Mouse (Mus musculus): ENCODE data around the gene Gm43517. TPM values are rescaled to one million over a fixed set of nuclear protein-coding genes. Genes with fewer than 3 reads are reported as not detected.
A peak's percentile ranks its signal among the peaks of the same experiment; 100 is the strongest.

Gene Gm43517
- not detected for total RNA-seq (2021)
- long read RNA-seq, experiment 1 = 0 reads
- long read RNA-seq, experiment 2 = 0 reads

DNA sequence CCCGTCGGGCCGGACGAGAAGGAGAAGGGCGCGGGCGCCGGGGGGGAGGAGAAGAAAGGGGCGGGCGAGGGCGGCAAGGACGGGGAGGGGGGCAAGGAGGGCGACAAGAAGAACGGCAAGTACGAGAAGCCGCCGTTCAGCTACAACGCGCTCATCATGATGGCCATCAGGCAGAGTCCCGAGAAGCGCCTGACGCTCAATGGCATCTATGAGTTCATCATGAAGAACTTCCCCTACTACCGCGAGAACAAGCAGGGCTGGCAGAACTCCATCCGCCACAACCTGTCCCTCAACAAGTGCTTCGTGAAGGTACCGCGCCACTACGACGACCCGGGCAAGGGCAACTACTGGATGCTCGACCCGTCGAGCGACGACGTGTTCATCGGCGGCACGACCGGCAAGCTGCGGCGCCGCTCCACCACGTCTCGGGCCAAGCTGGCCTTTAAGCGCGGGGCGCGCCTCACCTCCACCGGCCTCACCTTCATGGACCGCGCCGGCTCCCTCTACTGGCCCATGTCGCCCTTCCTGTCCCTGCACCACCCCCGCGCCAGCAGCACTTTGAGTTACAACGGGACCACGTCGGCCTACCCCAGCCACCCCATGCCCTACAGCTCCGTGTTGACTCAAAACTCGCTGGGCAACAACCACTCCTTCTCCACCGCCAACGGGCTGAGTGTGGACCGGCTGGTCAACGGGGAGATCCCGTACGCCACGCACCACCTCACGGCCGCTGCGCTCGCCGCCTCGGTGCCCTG is at the start of gene Gm43517:
Gene Gm43517 (plus strand): TSS at position 299 of the 755 bp plus-strand sequence.
- no peak for TF ChIP-seq CTCF (IDR thresholded peaks at IDR 0.05)
- DNase-seq = no peak
- Histone ChIP-seq H3K4me3 (peak within 1 kb of the TSS; percentile 63), H3K27ac (no peak within 1 kb of the TSS)
- intact Hi-C loops (cut with DNase I) = no loop called here

DNA sequence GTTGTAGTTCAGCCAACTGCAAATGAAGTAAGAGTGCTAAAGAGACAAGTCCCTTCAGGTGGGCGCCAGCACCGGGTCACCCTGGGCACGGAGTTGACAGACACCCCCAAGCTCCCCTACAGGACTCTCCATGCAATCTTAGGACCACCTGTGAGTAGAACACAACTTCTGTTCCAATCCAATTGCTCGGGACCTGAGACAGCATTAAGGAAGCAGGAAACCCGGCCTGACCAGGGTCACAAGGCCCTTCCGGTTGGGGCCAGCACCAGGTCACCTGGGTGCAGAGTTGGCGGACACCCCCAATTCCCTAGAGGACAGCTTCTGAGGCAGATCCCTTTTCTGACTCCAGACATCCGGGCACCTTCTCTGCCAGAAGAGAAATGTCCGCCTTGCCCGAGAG is 35.3 kb upstream of the Gm43517 start:
- no peak for DNase-seq
- intact Hi-C loops (cut with DNase I) = no loop called here
- no peak overlapping the region for H3K27ac ChIP-seq

DNA sequence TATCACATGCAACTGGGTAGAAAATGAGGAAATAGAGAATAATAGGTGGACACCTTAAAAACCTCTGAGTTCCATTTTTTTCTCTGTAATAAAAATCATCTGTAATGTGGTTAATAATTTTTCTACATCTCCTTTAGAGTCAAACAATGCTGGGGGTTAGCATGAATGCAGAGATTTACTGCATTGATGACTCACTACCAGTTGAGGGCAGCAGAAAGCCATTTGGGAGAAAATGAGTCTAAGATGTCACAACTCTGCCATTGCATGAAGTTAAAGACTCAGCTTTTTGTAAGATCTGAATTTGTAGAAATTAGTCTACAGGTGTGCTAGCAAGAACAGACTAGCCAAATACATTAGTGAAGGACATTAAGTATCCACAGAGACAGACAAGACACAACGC is 16.0 kb upstream of the Gm43517 start:
- intact Hi-C loops (cut with DNase I) = no loop called here
- no peak for TF ChIP-seq CTCF (IDR thresholded peaks at IDR 0.05)
- no peak overlapping the region for H3K27ac ChIP-seq
- no peak for DNase-seq
- no peak overlapping the region for H3K4me3 ChIP-seq

More for the DNA sequence above, 35.3 kb upstream of the Gm43517 start:
- H3K4me3 ChIP-seq = no peak overlapping the region
- TF ChIP-seq CTCF (IDR thresholded peaks at IDR 0.05) = no peak

DNA sequence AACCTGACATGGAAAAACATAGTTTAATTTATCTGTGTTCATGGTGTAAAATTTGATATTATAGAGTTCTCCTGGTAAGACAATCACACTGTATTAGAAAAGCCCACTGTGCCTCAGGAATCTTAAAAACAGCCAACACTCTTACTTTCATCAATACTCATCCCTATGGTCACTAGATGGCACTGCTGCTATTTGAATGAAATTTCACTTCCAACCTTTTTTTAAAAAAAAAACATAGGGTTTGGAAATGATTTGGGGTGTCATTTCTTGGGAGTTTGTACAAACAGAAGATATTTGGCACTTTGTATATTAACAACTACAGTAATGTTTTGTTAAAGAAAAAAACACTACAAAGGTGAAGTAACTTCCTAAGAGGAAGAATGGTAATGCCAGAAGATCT is 12.8 kb upstream of the Gm43517 start:
- no peak for DNase-seq
- no peak overlapping the region for H3K27ac ChIP-seq
- peak; percentile 21 for TF ChIP-seq CTCF (IDR thresholded peaks at IDR 0.05)
- intact Hi-C loops (cut with DNase I) = no loop called here
- H3K4me3 ChIP-seq = no peak overlapping the region

DNA sequence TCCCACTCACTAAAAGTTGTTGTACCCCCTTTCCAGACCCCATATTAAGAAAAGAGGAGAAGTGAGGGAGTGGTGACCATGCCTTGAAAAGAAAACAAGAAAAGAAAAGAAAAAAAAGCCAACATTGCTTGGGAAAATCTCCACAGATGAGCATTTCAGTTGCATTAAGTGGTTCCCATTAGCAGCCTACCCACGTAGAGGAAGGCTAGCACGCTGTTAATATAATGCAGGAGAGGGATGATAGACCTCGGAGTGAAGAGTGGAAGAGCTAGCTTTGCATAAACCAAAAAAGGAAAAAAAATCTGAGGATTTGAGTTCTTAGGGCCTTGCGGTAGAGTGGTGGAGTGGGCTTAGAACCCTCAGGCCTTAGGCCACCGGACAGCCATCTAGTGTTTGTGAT is 11.8 kb upstream of the Gm43517 start:
- H3K4me3 ChIP-seq = no peak overlapping the region
- intact Hi-C loops (cut with DNase I) = no loop called here
- DNase-seq = no peak
- TF ChIP-seq CTCF (IDR thresholded peaks at IDR 0.05) = no peak
- H3K27ac ChIP-seq = no peak overlapping the region

DNA sequence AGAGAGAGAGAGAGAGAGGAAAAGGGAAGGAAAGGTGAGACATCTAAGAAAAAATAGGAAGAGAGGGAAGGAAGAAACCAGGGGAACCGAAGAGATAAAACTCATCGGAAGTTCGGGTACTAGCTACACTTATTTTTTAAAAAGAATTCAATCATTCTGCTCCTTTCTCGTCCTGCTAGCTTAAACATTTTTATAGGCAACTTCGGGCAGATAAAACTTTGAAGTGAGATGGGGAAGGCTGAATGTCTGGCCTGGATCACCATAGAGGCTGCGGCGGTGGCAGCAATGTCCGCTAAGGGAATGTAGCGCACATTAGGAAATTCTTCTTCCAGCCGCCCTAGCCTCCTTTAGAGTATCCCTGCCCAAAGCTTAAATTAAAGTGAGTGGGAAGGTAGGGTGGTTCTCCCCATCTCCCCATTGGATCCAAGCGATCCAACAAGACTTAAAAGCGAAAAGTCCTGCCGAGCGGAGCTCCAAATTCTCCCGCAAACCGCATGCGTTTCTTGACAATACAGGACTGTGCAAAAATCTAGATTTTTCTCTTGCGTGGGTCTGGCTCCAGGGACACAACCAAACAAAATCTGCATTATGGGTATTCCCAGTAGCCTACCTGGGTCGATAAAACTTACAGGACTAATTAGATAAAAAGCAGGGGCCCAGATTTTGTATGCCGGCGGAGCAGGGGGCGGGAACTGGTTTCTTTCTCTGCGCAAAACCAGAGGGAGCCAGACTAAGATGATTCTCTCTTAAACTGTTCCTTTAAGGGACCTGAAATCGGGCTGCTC is 11.0 kb upstream of the Gm43517 start:
- Histone ChIP-seq H3K27ac (no peak overlapping the region), H3K4me3 (peak overlapping the region; percentile 54)
- no peak for DNase-seq
- TF ChIP-seq CTCF (IDR thresholded peaks at IDR 0.05) = no peak
- intact Hi-C loops (cut with DNase I) = no loop called here

DNA sequence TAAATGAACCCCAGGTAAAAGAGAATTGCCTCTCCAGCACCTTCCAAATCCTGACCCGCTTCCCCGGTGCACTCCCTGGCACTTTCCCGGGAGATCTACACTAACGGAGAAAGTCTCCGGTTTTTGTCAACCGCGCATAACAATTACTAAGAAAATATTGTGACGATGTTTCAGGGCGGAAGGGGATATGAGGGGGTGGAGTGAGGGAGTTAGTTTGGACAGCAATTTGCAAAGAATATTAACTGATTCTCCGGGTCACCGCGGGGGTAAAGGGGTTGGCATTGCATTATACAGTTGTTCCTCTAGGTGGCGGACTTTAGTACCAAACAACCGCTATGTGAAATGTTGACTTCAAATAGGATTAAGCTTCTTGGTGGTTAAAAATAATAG is 10.4 kb upstream of the Gm43517 start:
- TF ChIP-seq CTCF (IDR thresholded peaks at IDR 0.05) = peak; percentile 57
- Histone ChIP-seq H3K27ac (no peak overlapping the region), H3K4me3 (peak overlapping the region; percentile 54)
- DNase-seq = no peak
- intact Hi-C loops (cut with DNase I) = no loop called here

DNA sequence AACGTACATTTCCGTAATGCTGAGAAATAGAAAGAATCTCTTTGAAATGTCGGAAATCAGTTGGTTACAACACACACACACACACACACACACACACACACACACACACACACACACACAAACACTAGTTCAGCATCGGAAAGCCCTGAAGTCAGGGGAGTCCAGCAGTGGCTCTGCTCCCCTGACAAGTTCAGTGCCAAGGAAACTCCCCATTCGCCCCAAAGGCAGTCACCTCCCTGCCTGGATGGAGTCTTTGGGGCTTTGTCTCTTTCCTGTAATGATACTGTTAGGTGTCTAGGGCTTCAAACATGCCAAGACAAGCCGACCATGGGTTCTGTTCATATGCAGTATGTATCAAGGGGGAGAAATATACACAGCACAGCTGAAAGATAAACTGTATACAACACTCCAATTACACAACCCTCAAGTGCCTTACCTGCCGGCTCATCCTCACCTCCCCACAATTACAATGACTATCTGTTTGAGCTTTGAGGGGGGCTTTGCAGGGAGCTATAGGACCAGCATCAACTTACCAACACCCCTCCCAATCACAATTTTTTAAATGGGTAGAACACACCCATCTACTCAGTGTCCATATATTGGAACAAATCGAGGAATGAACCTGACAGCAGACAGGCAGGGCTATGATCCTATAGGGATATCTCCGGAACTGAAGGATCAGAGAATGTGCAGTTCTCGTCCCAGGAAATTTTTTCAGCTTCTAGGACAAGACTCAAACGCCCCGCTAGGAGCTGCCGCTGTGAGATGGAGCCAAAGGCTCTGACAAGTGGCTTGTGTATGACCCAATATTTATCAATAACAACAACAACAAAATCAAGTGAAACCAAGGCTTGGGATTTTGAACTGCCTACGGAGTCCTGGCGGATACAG is 9.3 kb upstream of the Gm43517 start:
- DNase-seq = no peak
- H3K27ac ChIP-seq = no peak overlapping the region
- no peak overlapping the region for H3K4me3 ChIP-seq
- intact Hi-C loops (cut with DNase I) = no loop called here
- TF ChIP-seq CTCF (IDR thresholded peaks at IDR 0.05) = no peak

DNA sequence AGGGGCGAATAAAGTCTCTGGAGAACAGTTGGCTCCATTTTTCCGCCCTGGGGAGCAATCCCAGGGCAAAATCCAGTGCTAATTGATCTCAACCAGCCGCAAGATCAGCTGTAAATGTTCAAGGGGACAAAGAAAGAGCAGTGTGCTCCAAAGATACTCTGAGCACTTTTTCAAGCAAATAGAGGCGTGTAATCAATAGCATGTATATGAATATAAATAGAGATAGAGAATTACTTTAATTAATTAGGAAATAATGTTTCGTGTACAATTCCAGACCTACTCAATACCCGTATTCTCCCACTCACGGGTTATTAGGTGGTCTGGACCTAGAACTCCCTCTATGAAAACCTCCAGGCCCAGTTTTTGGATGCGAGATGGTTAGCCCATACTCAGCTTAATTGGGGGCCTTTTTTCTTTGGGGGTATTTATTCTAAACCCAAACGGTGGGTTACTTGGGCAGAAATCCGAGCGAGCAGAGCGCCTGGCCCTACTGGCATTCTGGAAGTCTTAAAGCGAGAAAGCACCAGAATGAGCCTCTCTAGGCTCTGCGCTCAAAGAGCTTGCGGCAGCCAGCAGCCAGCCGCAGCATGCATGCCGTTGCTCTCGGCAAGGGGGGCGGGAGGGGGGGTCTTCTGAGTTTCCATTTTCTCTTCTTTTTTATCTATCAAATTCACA is 8.5 kb upstream of the Gm43517 start:
- TF ChIP-seq CTCF (IDR thresholded peaks at IDR 0.05) = no peak
- DNase-seq = no peak
- H3K27ac ChIP-seq = no peak overlapping the region
- intact Hi-C loops (cut with DNase I) = no loop called here
- H3K4me3 ChIP-seq = no peak overlapping the region

DNA sequence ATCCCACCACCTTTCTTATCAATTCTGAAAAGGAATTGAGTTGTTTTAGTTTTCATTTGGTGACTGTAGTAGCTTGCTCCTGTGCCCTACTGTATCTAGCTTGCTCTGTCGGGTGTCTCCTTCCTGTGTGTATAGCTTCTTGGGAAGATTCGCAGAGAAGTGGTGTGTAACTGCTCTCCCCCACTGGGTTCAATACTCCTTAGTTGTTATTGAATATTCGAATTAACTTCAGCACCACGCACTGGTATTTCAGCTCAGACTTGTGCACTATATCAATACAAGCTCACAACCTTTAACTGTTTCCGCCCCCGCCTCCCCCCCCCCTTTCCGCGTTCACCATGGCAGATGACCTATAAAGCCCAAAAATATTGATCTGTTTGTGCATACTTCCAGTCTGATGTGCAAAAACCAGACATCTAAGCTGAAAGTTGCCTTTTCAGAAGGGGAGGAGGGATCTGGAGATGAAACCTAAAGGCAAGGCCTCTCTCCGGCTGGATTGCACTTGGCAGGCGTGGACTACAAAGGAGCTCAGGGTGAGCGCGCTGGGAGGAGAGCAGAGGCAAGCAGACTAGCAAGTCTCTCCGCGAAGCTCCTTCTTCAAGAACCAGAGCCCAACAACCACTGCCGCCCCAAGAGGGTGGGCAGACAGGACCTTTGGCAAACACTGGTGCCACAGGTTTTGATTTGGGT is 7.5 kb upstream of the Gm43517 start:
- Histone ChIP-seq H3K4me3 (no peak overlapping the region), H3K27ac (no peak overlapping the region)
- DNase-seq = no peak
- intact Hi-C loops (cut with DNase I) = no loop called here
- no peak for TF ChIP-seq CTCF (IDR thresholded peaks at IDR 0.05)

DNA sequence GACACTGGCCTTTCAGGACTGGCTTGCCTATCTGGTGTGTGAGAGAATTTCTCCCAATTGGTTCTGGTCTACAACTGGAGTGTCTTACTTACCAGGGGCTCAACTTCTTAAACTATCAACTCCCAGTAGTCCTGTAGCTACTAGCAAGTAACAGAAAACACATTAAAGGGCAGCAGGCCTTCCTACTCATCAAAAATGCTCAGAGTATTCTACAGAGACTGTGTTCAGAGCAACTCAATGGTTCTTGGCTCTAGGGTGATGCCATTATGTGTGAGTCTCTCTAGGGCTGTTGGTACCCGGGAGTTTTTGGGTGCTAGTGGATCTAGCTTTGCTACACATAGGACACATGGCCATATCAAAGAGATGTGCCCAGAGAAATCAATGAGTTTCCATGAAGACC is 6.1 kb upstream of the Gm43517 start:
- Histone ChIP-seq H3K27ac (no peak overlapping the region), H3K4me3 (no peak overlapping the region)
- TF ChIP-seq CTCF (IDR thresholded peaks at IDR 0.05) = no peak
- DNase-seq = no peak
- intact Hi-C loops (cut with DNase I) = no loop called here

DNA sequence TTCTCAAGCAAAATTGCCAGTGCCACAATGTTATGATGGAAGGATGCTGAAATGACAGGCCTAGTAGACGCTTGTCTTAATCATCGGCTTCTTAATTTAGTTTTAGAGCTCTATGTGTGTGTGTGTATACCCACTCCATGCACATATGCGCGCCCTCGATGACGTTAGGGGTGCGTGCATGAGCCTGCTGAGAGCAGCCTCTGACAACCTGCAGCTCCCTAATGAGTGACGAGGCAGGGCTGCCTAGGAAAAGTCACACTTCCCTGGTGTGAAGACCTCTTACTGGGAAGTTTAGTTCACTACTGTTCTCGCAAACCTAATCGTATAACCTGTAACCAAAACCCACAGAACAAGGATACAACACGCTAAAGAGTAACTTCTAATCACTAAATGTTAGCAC is 5.5 kb upstream of the Gm43517 start:
- Histone ChIP-seq H3K4me3 (no peak overlapping the region), H3K27ac (no peak overlapping the region)
- DNase-seq = no peak
- intact Hi-C loops (cut with DNase I) = no loop called here
- TF ChIP-seq CTCF (IDR thresholded peaks at IDR 0.05) = no peak

All from gastrocnemius, adult 2 months (tissue).